Mouse (Mus musculus) cortical plate, adult 2 months (tissue): ENCODE measurements around the gene Klhl29.

Experiments used
- CTCF ChIP-seq: fragments of 200-500 bp; IDR thresholded peaks from 2 replicates; pipeline ENCODE4 v1.5.1; 2011; ENCODE audit warnings: mild to moderate bottlenecking, control low read depth, low read length; ENCODE audit not compliant: insufficient read depth; ENCODE audit errors: extremely low read depth
- POLR2A ChIP-seq: fragments of 200-500 bp; IDR thresholded peaks from 2 replicates; pipeline ENCODE4 v1.6.1; 2011; ENCODE audit warnings: mild to moderate bottlenecking, low read length, control low read depth; ENCODE audit not compliant: insufficient read depth; ENCODE audit errors: extremely low read depth

GRCm38 (mm10) chr12:5207941-5208905 is 167.3 kb downstream of the Klhl29 start:
- no peak for TF ChIP-seq CTCF
- TF ChIP-seq POLR2A = no peak
